13 mouse cellular contexts compared by ENCODE assay signal in genomic region chr3:17788334-17788720, GRCm38 (mm10).
DNase-seq lines count a peak whose midpoint lies in the region; ATAC-seq lines count a peak whose summit lies in the region.
"Had no signal": no experiment of that assay in that cellular context is flagged by ENCODE, and none has a peak within 500 bp of the region (broad histone marks: within the 10 kb centered on the region; RNA-seq: fewer than 3 reads in every experiment).

No protein-coding gene starts in this region.

- H3K27ac ChIP-seq in embryonic facial prominence, embryonic 10.5 days (replicated peaks) = no peak overlapping the region
- H3K27ac ChIP-seq in forebrain, embryonic 16.5 days (ENCODE audit: low read length) = peak overlapping the region; percentile 97
- peak overlapping the region; percentile 100 for H3K27ac ChIP-seq in midbrain, embryonic 11.5 days (ENCODE audit: low read depth, low read length)
- peak overlapping the region; percentile 100 for H3K27ac ChIP-seq in neural tube, embryonic 14.5 days (ENCODE audit: low read depth, low read length)
- H3K27ac ChIP-seq: embryonic facial prominence, embryonic 12.5 days; liver, embryonic 15.5 days had no signal

- H3K4me2 ChIP-seq in forebrain, embryonic 16.5 days (ENCODE audit: low read length) = peak overlapping the region; percentile 99
- peak overlapping the region; percentile 85 for H3K4me2 ChIP-seq in midbrain, embryonic 11.5 days
- peak overlapping the region; percentile 100 for H3K4me2 ChIP-seq in neural tube, embryonic 14.5 days (ENCODE audit: low read depth, low read length)
- H3K4me2 ChIP-seq: embryonic facial prominence, embryonic 12.5 days; liver, embryonic 15.5 days had no signal

- H3K4me1 ChIP-seq in embryonic facial prominence, embryonic 10.5 days = peaks cover 12% of the 10 kb centered on the region
- peaks cover 34% of the 10 kb centered on the region for H3K4me1 ChIP-seq in forebrain, embryonic 16.5 days (replicated peaks; ENCODE audit: control insufficient read depth, insufficient read depth, low read length)
- peaks cover 13% of the 10 kb centered on the region for H3K4me1 ChIP-seq in midbrain, embryonic 11.5 days (ENCODE audit: control insufficient read depth, insufficient read depth, low read length)
- H3K4me1 ChIP-seq in neural tube, embryonic 14.5 days (ENCODE audit: control insufficient read depth, insufficient read depth, low read length) = peaks cover 11% of the 10 kb centered on the region
- H3K4me1 ChIP-seq: liver, embryonic 15.5 days had no signal

- H3K27me3 ChIP-seq in embryonic facial prominence, embryonic 10.5 days (replicated peaks; ENCODE audit: low read depth, poor library complexity, severe bottlenecking) = peaks cover 100% of the 10 kb centered on the region
- no peaks in the 10 kb centered on the region for H3K27me3 ChIP-seq in forebrain, embryonic 16.5 days (replicated peaks; ENCODE audit: control insufficient read depth, insufficient read depth, low read length)
- no peaks in the 10 kb centered on the region for H3K27me3 ChIP-seq in midbrain, embryonic 11.5 days (ENCODE audit: control insufficient read depth, insufficient read depth, low read length)
- no peaks in the 10 kb centered on the region for H3K27me3 ChIP-seq in neural tube, embryonic 14.5 days (ENCODE audit: control insufficient read depth, insufficient read depth, low read length)

- DNase-seq in embryonic facial prominence, embryonic 10.5 days (ENCODE audit: low spot score) = no peak
- peak; percentile 92 for DNase-seq in midbrain, embryonic 11.5 days (ENCODE audit: low spot score, missing footprints)
- DNase-seq in cerebellum, adult 8-10 months = no peak
- no peak for DNase-seq in ovary, adult 18-20 months (ENCODE audit: low spot score)
- DNase-seq in right cerebral cortex, postnatal 4 days = no peak
- DNase-seq: cerebellum, adult 9-10 months; heart, postnatal 10 days; layer of hippocampus, adult 9-11 months had no signal

- no peak for ATAC-seq in forebrain, embryonic 16.5 days
- ATAC-seq in midbrain, embryonic 11.5 days (ENCODE audit: low FRiP score) = no peak
- 0 out of 2 replicates have a peak, but pooled peaks have one; percentile 6 for ATAC-seq in neural tube, embryonic 14.5 days (ENCODE audit: low read depth)

- 0 out of 2 replicates have a peak overlapping the region, but pooled peaks have one; percentile 55 for H3K4me3 ChIP-seq in embryonic facial prominence, embryonic 10.5 days
- H3K4me3 ChIP-seq in forebrain, embryonic 16.5 days (replicated peaks; ENCODE audit: low read length) = peak overlapping the region; percentile 80
- H3K4me3 ChIP-seq in midbrain, embryonic 11.5 days (ENCODE audit: low read depth, low read length) = peak overlapping the region; percentile 48
- H3K4me3 ChIP-seq in neural tube, embryonic 14.5 days (ENCODE audit: low read depth, low read length) = peak overlapping the region; percentile 72
- H3K4me3 ChIP-seq: embryonic facial prominence, embryonic 12.5 days; liver, embryonic 15.5 days; myocyte had no signal

- H3K36me3 ChIP-seq in embryonic facial prominence, embryonic 10.5 days (replicated peaks) = no peaks in the 10 kb centered on the region
- no peaks in the 10 kb centered on the region for H3K36me3 ChIP-seq in forebrain, embryonic 16.5 days (ENCODE audit: control insufficient read depth, insufficient read depth)
- no peaks in the 10 kb centered on the region for H3K36me3 ChIP-seq in midbrain, embryonic 11.5 days (ENCODE audit: control insufficient read depth, insufficient read depth, low read length)
- no peaks in the 10 kb centered on the region for H3K36me3 ChIP-seq in neural tube, embryonic 14.5 days (ENCODE audit: control insufficient read depth, insufficient read depth, low read length)
- H3K36me3 ChIP-seq: embryonic facial prominence, embryonic 12.5 days; liver, embryonic 15.5 days had no signal

- peak overlapping the region; percentile 51 for H3K9ac ChIP-seq in forebrain, embryonic 16.5 days (replicated peaks; ENCODE audit: low read depth, low read length)
- peak overlapping the region; percentile 100 for H3K9ac ChIP-seq in midbrain, embryonic 11.5 days (ENCODE audit: low read length)
- H3K9ac ChIP-seq in neural tube, embryonic 14.5 days (replicated peaks; ENCODE audit: low read depth, low read length) = peak overlapping the region; percentile 99
- H3K9ac ChIP-seq: embryonic facial prominence, embryonic 12.5 days; liver, embryonic 15.5 days had no signal

- 20% methylated on average over 4 of the region's 4 CpGs for WGBS in embryonic facial prominence, embryonic 10.5 days
- WGBS in forebrain, embryonic 16.5 days = 60% methylated on average over 4 of the region's 4 CpGs
- 28% methylated on average over 4 of the region's 4 CpGs for WGBS in midbrain, embryonic 11.5 days
- 36% methylated on average over 4 of the region's 4 CpGs for WGBS in neural tube, embryonic 14.5 days

- no peaks in the 10 kb centered on the region for H3K9me3 ChIP-seq in embryonic facial prominence, embryonic 10.5 days
- no peaks in the 10 kb centered on the region for H3K9me3 ChIP-seq in forebrain, embryonic 16.5 days (ENCODE audit: control insufficient read depth, low read length)
- H3K9me3 ChIP-seq in midbrain, embryonic 11.5 days (ENCODE audit: control insufficient read depth, low read length) = no peaks in the 10 kb centered on the region
- H3K9me3 ChIP-seq in neural tube, embryonic 14.5 days (ENCODE audit: control insufficient read depth, low read length) = no peaks in the 10 kb centered on the region
- H3K9me3 ChIP-seq: embryonic facial prominence, embryonic 12.5 days; liver, embryonic 15.5 days had no signal
